Comparison of ENCODE assay signal across 10 mouse cellular contexts in genomic region chr12:85366271-85366670, GRCm38 (mm10). TPM values are rescaled to one million over a fixed set of nuclear protein-coding genes. Genes with fewer than 3 reads are reported as not detected.
DNase-seq lines count a peak whose midpoint lies in the region; ATAC-seq and TF ChIP-seq lines count a peak whose summit lies in the region.
"Had no signal": no experiment of that assay in that cellular context is flagged by ENCODE, and none has a peak within 500 bp of the region (broad histone marks: within the 10 kb centered on the region; RNA-seq: fewer than 3 reads in every experiment).

No protein-coding gene starts in this region.

- 76% methylated on average over 3 of the region's 3 CpGs for WGBS in midbrain, embryonic 14.5 days
- WGBS in midbrain, embryonic 15.5 days = 79% methylated on average over 3 of the region's 3 CpGs

- H3K4me3 ChIP-seq in gastrocnemius, adult 2 months = no peak overlapping the region
- H3K4me3 ChIP-seq in midbrain, embryonic 14.5 days (replicated peaks; ENCODE audit: low read depth, low read length) = no peak overlapping the region
- no peak overlapping the region for H3K4me3 ChIP-seq in midbrain, embryonic 15.5 days
- no peak overlapping the region for H3K4me3 ChIP-seq in layer of hippocampus, adult 2 months
- H3K4me3 ChIP-seq: midbrain, embryonic 12.5 days had no signal

- H3K4me2 ChIP-seq in midbrain, embryonic 14.5 days (ENCODE audit: low read length) = no peak overlapping the region
- no peak overlapping the region for H3K4me2 ChIP-seq in midbrain, embryonic 15.5 days
- H3K4me2 ChIP-seq: midbrain, embryonic 12.5 days had no signal

- TF ChIP-seq CTCF in gastrocnemius, adult 2 months (IDR thresholded peaks at IDR 0.05) = no peak
- peak; percentile 46; the same call in 1 of the 2 replicates for TF ChIP-seq CTCF in layer of hippocampus, adult 2 months (conservative IDR thresholded peaks at IDR 0.05)

- H3K27me3 ChIP-seq in midbrain, embryonic 14.5 days (ENCODE audit: control insufficient read depth, insufficient read depth, low read length) = no peaks in the 10 kb centered on the region
- no peaks in the 10 kb centered on the region for H3K27me3 ChIP-seq in midbrain, embryonic 15.5 days (replicated peaks)
- H3K27me3 ChIP-seq: CH12.LX; midbrain, embryonic 12.5 days had no signal

- H3K4me1 ChIP-seq in midbrain, embryonic 14.5 days (ENCODE audit: control insufficient read depth, insufficient read depth, low read length) = no peaks in the 10 kb centered on the region
- H3K4me1 ChIP-seq in midbrain, embryonic 15.5 days = no peaks in the 10 kb centered on the region

- no peaks in the 10 kb centered on the region for H3K9me3 ChIP-seq in midbrain, embryonic 14.5 days (ENCODE audit: control insufficient read depth, low read length)
- no peaks in the 10 kb centered on the region for H3K9me3 ChIP-seq in midbrain, embryonic 15.5 days
- H3K9me3 ChIP-seq: midbrain, embryonic 12.5 days had no signal

- peak overlapping the region; percentile 54 for H3K27ac ChIP-seq in gastrocnemius, adult 2 months
- peak overlapping the region; percentile 9; the same call in 1 of the 2 replicates for H3K27ac ChIP-seq in midbrain, embryonic 14.5 days (replicated peaks; ENCODE audit: low read depth, low read length)
- H3K27ac ChIP-seq in midbrain, embryonic 15.5 days = no peak overlapping the region
- peak overlapping the region; percentile 71 for H3K27ac ChIP-seq in layer of hippocampus, adult 2 months
- H3K27ac ChIP-seq: midbrain, embryonic 12.5 days had no signal

- no peak overlapping the region for H3K9ac ChIP-seq in midbrain, embryonic 14.5 days (replicated peaks; ENCODE audit: low read length)
- no peak overlapping the region for H3K9ac ChIP-seq in midbrain, embryonic 15.5 days
- H3K9ac ChIP-seq: midbrain, embryonic 12.5 days had no signal

- intact Hi-C loops in gastrocnemius, adult 2 months (cut with DNase I) = no loop called here

- no peak for ATAC-seq in midbrain, embryonic 14.5 days (ENCODE audit: low FRiP score, low TSS enrichment)
- no peak for ATAC-seq in midbrain, embryonic 15.5 days (replicated peaks)

- no peaks in the 10 kb centered on the region for H3K36me3 ChIP-seq in midbrain, embryonic 14.5 days (ENCODE audit: control insufficient read depth, insufficient read depth, low read length)
- no peaks in the 10 kb centered on the region for H3K36me3 ChIP-seq in midbrain, embryonic 15.5 days (replicated peaks)
- H3K36me3 ChIP-seq: midbrain, embryonic 12.5 days had no signal

- DNase-seq in gastrocnemius, adult 2 months = peak; percentile 33
- DNase-seq in gastrocnemius, adult 8-10 months (ENCODE audit: low spot score in 2 of 2) = no peak
- DNase-seq in midbrain, embryonic 14.5 days = peak; percentile 26
- DNase-seq in layer of hippocampus, adult 2 months (ENCODE audit: low spot score in 2 of 2) = peak; percentile 34 to 69
- DNase-seq in right cerebral cortex, postnatal 10 days (ENCODE audit: low spot score in 2 of 2) = peak; percentile 67 to 70
- no peak for DNase-seq in spleen, postnatal 14 days (ENCODE audit: low spot score in 2 of 2)
- DNase-seq in T-cell, adult 2 months (ENCODE audit: low spot score) = no peak

RNA-seq across cellular contexts. Expression of gene Tmed10, which starts 8.4 kb away (rescaled TPM):
- 100 to 1,000 TPM; 112 to 123 TPM for total RNA-seq in gastrocnemius, adult 2 months (2021)
- 100 to 1,000 TPM; 108 to 122 (median 116) TPM for total RNA-seq in gastrocnemius, adult 8-10 months (2022)
- polyA plus RNA-seq in midbrain, embryonic 14.5 days (2014; fragmentation: Nextera tagmentation; extraction: Ambion mirVana) = 192 and 228 TPM in 2 replicates
- 172 and 173 TPM in 2 replicates for polyA plus RNA-seq in midbrain, embryonic 15.5 days (2015; fragmentation: Nextera tagmentation; extraction: Ambion mirVana)
- total RNA-seq in layer of hippocampus, adult 2 months (2021) = 100 to 1,000 TPM; 156 to 166 TPM

RNA-seq across cellular contexts. Expression of gene Nek9, which starts 27.1 kb away (rescaled TPM):
- total RNA-seq in gastrocnemius, adult 2 months (2021) = 100 to 1,000 TPM in 1 of 2 experiments, 10 to 100 TPM in 1; 99.2 to 131 TPM
- total RNA-seq in gastrocnemius, adult 8-10 months (2022) = 100 to 1,000 TPM; 114 to 164 (median 126) TPM
- 8.0 and 10.3 TPM in 2 replicates for polyA plus RNA-seq in midbrain, embryonic 14.5 days (2014; fragmentation: Nextera tagmentation; extraction: Ambion mirVana)
- 11.1 and 11.7 TPM in 2 replicates for polyA plus RNA-seq in midbrain, embryonic 15.5 days (2015; fragmentation: Nextera tagmentation; extraction: Ambion mirVana)
- total RNA-seq in layer of hippocampus, adult 2 months (2021) = 10 to 100 TPM; 34.2 to 35.5 TPM

Comparison
In these comparisons a context has a peak if more than half of its experiments do, and no peak if none do; other contexts are left out.
1. DNase-seq: peak in gastrocnemius, adult 2 months (single experiment), midbrain, embryonic 14.5 days (single experiment), layer of hippocampus, adult 2 months (2 of 2) and right cerebral cortex, postnatal 10 days (2 of 2); none in gastrocnemius, adult 8-10 months (0 of 2), spleen, postnatal 14 days (0 of 2) and T-cell, adult 2 months (single experiment).